Mouse (Mus musculus) lung, embryonic 14.5 days (tissue): ENCODE data around the gene Fam19a4. TPM values are rescaled to one million over a fixed set of nuclear protein-coding genes. Genes with fewer than 3 reads are reported as not detected.

Experiments used
- ATAC-seq: fragments of 200-750 bp; cut with Nextera tagmentation; 2 replicates; pipeline ENCODE4 v1.8.0; 2017; ENCODE audit warnings: mild to moderate bottlenecking, moderate TSS enrichment, moderate library complexity; ENCODE audit not compliant: insufficient read depth
- DNase-seq: peaks from one replicate; pipeline ENCODE4 v3.0.0-alpha.2; 2015
- H3K27ac ChIP-seq: fragments of 300-500 bp; sonication (generic); 2 replicates; pipeline ENCODE4 v1.5.1; 2014; ENCODE audit warnings: low read depth, mild to moderate bottlenecking, moderate library complexity
- H3K27me3 ChIP-seq: fragments of 300-500 bp; sonication (generic); 2 replicates; pipeline ENCODE4 v1.6.1; 2014; ENCODE audit warnings: low read length, control low read depth; ENCODE audit not compliant: insufficient read depth
- H3K36me3 ChIP-seq: fragments of 300-500 bp; sonication (generic); 2 replicates; pipeline ENCODE4 v1.6.1; 2014; ENCODE audit warnings: control low read depth; ENCODE audit not compliant: insufficient read depth
- H3K4me1 ChIP-seq: fragments of 300-500 bp; sonication (generic); 2 replicates; pipeline ENCODE4 v1.6.1; 2014; ENCODE audit warnings: antibody characterized with exemption, control low read depth; ENCODE audit not compliant: insufficient read depth
- H3K4me2 ChIP-seq: fragments of 300-500 bp; sonication (generic); 2 replicates; pipeline ENCODE4 v1.6.1; 2014; ENCODE audit warnings: mild to moderate bottlenecking
- H3K4me3 ChIP-seq: fragments of 300-500 bp; sonication (generic); 2 replicates; pipeline ENCODE4 v1.5.1; 2014; ENCODE audit warnings: low read depth, low read length
- H3K9ac ChIP-seq: fragments of 300-500 bp; sonication (generic); 2 replicates; pipeline ENCODE4 v1.6.1; 2014
- H3K9me3 ChIP-seq: fragments of 300-500 bp; sonication (generic); 2 replicates; pipeline ENCODE4 v1.6.1; 2016; ENCODE audit warnings: low read depth, low read length, control low read depth
- CTCF ChIP-seq: IDR thresholded peaks from 2 replicates; pipeline ENCODE4 v1.5.1; 2016; ENCODE audit warnings: antibody characterized with exemption, low read depth
- WGBS: fragments of 180-500 bp; shearing (Covaris S2); extraction: QIAGEN DNeasy Blood & Tissue Kit; methylation state at CpG from one replicate; pipeline ENCODE4 v1.1.7; 2014; 5-methylcytosine and 5-hydroxymethylcytosine counted together
- polyA plus RNA-seq: library from polyadenylated mRNA; unstranded; fragments of >200 nt; fragmentation: Nextera tagmentation; extraction: Ambion mirVana; gene quantifications from 2 replicates; pipeline ENCODE4 v1.2.1, GENCODE M21; 2014

Fam19a4 gene
- polyA plus RNA-seq, 1 experiment from 2014 or later = not detected

DNA sequence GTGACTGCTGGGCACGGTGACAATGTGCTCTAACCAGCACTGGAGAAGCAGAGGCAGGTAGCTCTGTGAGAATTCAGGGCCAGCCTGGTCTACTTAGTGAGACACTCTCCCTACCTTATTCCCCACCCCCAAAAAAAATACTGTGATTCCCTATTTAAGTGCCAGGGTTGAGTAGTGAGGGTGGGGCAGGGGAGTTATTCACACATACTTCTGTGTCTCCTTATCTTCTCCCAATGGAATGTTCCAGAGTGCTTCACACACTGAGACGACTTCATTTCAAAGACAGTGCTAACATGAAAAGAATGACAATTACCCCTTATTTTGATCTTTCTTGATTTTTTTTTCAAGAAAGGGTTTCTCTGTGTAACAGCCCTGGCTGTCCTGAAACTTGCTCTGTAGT lies 40.9 kb downstream of the Fam19a4 start:
- DNase-seq (no peak), ATAC-seq (no peak)
- Histone ChIP-seq H3K9me3 (no peaks in the 10 kb centered on the region), H3K4me3 (no peak overlapping the region), H3K9ac (no peak overlapping the region), H3K4me2 (no peak overlapping the region), H3K4me1 (no peaks in the 10 kb centered on the region), H3K36me3 (no peaks in the 10 kb centered on the region), H3K27me3 (no peaks in the 10 kb centered on the region), H3K27ac (no peak overlapping the region)
- no peak for TF ChIP-seq CTCF
- 29% methylated on average over 2 of the region's 2 CpGs for WGBS

DNA sequence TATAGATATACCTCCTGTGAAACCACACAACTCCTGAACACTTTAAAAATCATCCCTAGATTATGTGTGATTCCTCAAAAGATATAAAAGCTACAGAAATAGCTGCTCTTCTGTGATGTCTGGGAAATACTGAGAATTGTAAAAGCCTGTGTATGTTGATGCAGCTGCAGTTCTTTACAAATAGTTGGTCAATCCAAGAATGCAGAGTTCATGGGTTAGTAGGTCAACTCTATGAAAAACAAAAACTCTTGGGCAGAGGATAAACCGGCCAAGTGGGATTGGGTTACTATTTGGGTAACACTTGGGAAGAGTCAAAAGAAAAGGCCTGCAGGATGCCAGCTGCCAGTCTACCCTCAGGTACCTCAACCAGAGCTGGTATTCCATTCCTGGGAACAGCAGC lies 43.5 kb downstream of the Fam19a4 start:
- Histone ChIP-seq H3K9me3 (no peaks in the 10 kb centered on the region), H3K9ac (no peak overlapping the region), H3K4me1 (no peaks in the 10 kb centered on the region), H3K36me3 (no peaks in the 10 kb centered on the region), H3K4me2 (no peak overlapping the region), H3K27me3 (no peaks in the 10 kb centered on the region), H3K4me3 (no peak overlapping the region), H3K27ac (no peak overlapping the region)
- ATAC-seq (no peak), DNase-seq (no peak)
- TF ChIP-seq CTCF = no peak
- WGBS = 64% methylated on average over 1 of the region's 1 CpGs

DNA sequence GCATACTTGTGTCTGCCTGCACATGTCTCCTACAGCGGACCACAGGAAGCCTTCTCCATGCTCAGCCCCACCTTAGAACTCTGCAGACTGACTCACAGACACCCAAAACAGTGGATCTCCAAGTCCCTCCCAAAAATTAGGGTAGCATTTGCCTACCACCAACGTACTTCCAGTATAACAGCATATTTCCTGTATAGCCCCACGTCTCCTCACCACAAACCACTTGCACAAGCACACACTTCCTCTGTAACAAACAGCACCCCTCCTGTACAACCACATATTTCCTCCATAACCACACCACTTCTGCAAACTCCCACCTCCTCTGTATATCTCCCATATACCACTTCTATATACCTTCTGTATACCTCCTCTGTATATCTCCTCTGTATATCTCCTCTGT lies 44.2 kb downstream of the Fam19a4 start:
- Histone ChIP-seq H3K9me3 (no peaks in the 10 kb centered on the region), H3K36me3 (no peaks in the 10 kb centered on the region), H3K27ac (no peak overlapping the region), H3K27me3 (no peaks in the 10 kb centered on the region), H3K4me3 (no peak overlapping the region), H3K4me2 (no peak overlapping the region), H3K4me1 (no peaks in the 10 kb centered on the region), H3K9ac (no peak overlapping the region)
- WGBS = 78% methylated on average over 3 of the region's 3 CpGs
- ATAC-seq = no peak
- no peak for DNase-seq
- no peak for TF ChIP-seq CTCF

DNA sequence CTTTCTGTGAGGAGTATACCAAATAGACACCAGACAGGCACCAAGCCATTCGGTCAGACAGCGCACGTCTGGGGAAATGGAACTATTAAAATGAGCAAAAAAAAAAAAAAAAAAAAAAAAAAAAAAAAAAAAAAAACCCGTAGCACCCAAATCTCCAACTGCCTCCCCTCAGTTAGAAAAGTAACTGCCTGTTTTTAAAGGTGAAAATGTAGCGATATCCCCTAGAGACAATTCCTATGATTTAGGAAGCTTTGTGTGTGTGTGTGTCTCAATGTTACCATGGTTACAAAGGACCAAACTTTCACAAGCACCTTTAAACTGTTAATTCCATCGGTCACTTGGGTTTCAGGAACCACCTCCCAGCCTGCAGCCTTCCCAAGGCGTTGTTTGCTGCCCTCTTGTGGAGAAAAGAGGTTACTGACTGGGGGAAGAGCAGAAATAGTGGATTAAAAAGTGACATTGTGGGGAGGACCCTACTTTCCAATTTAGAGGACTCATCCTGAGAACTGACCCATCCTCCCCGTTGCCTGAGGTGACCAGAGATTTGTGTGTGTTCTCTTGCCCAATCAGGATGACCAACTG lies 53.6 kb downstream of the Fam19a4 start:
- H3K9ac ChIP-seq = no peak overlapping the region
- H3K36me3 ChIP-seq = no peaks in the 10 kb centered on the region
- peak; percentile 93 for TF ChIP-seq CTCF
- H3K4me2 ChIP-seq = no peak overlapping the region
- H3K4me3 ChIP-seq = no peak overlapping the region
- H3K27me3 ChIP-seq = no peaks in the 10 kb centered on the region
- ATAC-seq = no peak
- 33% methylated on average over 8 of the region's 8 CpGs for WGBS
- no peaks in the 10 kb centered on the region for H3K9me3 ChIP-seq
- H3K27ac ChIP-seq = no peak overlapping the region
- H3K4me1 ChIP-seq = no peaks in the 10 kb centered on the region
- DNase-seq = peak; percentile 89

DNA sequence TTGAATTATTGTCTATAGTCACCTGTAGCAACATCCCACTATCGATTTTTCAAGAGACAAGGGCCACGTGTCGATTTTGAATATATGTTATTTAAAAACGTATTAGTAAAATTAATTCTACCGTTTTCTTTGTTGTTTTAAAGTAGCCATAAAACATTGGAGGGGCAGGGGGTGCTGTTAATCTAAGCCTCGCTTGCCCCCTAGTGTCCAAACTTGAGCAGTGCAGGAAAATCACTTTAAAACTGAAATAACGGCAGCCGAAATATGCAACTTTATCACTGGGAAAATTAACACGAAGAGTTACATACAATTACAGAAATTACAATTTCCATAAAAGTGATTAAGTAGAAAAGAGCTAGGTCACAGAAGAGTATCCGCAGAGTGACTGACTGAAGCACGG lies 55.2 kb downstream of the Fam19a4 start:
- Histone ChIP-seq H3K4me1 (no peaks in the 10 kb centered on the region), H3K9me3 (no peaks in the 10 kb centered on the region), H3K4me3 (no peak overlapping the region), H3K36me3 (no peaks in the 10 kb centered on the region), H3K4me2 (no peak overlapping the region), H3K27me3 (no peaks in the 10 kb centered on the region), H3K27ac (no peak overlapping the region), H3K9ac (no peak overlapping the region)
- DNase-seq (peak; percentile 83), ATAC-seq (no peak)
- WGBS = 14% methylated on average over 11 of the region's 11 CpGs
- TF ChIP-seq CTCF = peak; percentile 85

DNA sequence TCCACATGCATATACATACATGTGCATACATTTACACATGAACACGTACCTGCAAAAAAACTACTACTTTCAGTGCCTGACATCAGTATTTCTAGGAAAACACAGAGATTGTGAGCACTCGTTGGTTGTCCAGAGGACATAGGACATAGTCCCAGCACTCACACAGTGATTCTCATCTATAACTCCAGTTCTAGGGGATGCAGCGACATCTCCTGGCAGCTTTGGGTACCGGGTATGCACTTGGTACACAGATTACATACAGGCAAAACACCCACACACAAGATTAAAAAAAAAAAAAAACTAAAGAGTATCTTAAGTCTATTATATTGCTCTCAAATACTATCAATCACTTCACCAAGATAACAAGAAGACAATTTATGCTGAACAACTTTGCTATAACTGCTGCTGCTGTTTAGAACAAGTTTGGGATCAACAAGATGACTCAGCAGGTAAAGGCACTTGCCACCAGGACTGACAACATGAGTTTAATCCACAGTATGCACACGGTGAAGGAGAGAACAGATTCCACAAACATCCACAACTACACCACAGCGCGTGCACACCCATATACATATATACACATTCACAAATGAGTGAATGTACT lies 64.6 kb downstream of the Fam19a4 start:
- WGBS = 89% methylated on average over 7 of the region's 7 CpGs

DNA sequence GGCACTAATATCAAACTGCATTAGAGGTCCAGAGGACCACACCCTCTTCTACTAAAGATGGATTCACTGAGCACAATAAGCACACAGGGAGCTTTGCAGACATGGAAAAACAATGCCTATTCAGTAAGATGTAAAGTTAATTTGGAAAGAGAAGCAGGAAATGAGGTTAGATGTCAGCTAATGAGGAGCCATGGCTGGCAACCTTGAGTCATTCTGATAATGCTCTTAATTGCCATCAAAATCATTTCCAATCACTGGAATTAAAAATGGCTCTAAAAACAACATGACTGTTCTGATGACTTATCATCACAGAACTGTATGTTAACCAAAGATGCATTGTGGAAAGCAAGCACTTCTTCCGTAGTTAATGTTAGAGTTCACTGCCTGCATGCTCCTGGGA lies 68.5 kb downstream of the Fam19a4 start:
- no peak for TF ChIP-seq CTCF
- Histone ChIP-seq H3K9me3 (no peaks in the 10 kb centered on the region), H3K36me3 (no peaks in the 10 kb centered on the region), H3K9ac (no peak overlapping the region), H3K4me2 (no peak overlapping the region), H3K27me3 (no peaks in the 10 kb centered on the region), H3K4me3 (no peak overlapping the region), H3K4me1 (no peaks in the 10 kb centered on the region), H3K27ac (no peak overlapping the region)
- no peak for DNase-seq
- no peak for ATAC-seq
- 78% methylated on average over 1 of the region's 1 CpGs for WGBS

More for the DNA sequence above, 64.6 kb downstream of the Fam19a4 start:
- no peak overlapping the region for H3K4me3 ChIP-seq
- H3K4me2 ChIP-seq = no peak overlapping the region
- H3K9ac ChIP-seq = no peak overlapping the region
- H3K4me1 ChIP-seq = no peaks in the 10 kb centered on the region
- no peaks in the 10 kb centered on the region for H3K9me3 ChIP-seq
- DNase-seq (no peak), ATAC-seq (no peak)
- no peaks in the 10 kb centered on the region for H3K36me3 ChIP-seq
- TF ChIP-seq CTCF = no peak; the same call in 1 of the 2 replicates
- no peaks in the 10 kb centered on the region for H3K27me3 ChIP-seq
- no peak overlapping the region for H3K27ac ChIP-seq
